Mouse (Mus musculus) intestine, embryonic 15.5 days (tissue): ENCODE measurements around the gene Fut8. TPM values are rescaled to one million over a fixed set of nuclear protein-coding genes. Genes with fewer than 3 reads are reported as not detected.

Source experiments
- ATAC-seq: fragments of 200-750 bp; cut with Nextera tagmentation; 2 replicates; pipeline ENCODE4 v1.8.0; 2017; ENCODE audit warnings: moderate TSS enrichment, moderate library complexity
- H3K27ac ChIP-seq: fragments of 300-500 bp; sonication (generic); 2 replicates; pipeline ENCODE4 v1.5.1; 2015; ENCODE audit warnings: mild to moderate bottlenecking, inconsistent platforms
- H3K27me3 ChIP-seq: fragments of 300-500 bp; sonication (generic); replicated peaks from 2 replicates; pipeline ENCODE4 v1.6.1; 2015; ENCODE audit warnings: inconsistent platforms
- H3K36me3 ChIP-seq: fragments of 300-500 bp; sonication (generic); 2 replicates; pipeline ENCODE4 v1.6.1; 2015; ENCODE audit warnings: inconsistent platforms
- H3K4me1 ChIP-seq: fragments of 300-500 bp; sonication (generic); replicated peaks from 2 replicates; pipeline ENCODE4 v1.6.1; 2015; ENCODE audit warnings: inconsistent platforms
- H3K4me2 ChIP-seq: fragments of 300-500 bp; sonication (generic); replicated peaks from 2 replicates; pipeline ENCODE4 v1.6.1; 2015; ENCODE audit warnings: mild to moderate bottlenecking, inconsistent platforms
- H3K4me3 ChIP-seq: fragments of 300-500 bp; sonication (generic); replicated peaks from 2 replicates; pipeline ENCODE4 v1.5.1; 2015; ENCODE audit warnings: inconsistent platforms
- H3K9ac ChIP-seq: fragments of 300-500 bp; sonication (generic); 2 replicates; pipeline ENCODE4 v1.6.1; 2015; ENCODE audit warnings: inconsistent platforms
- H3K9me3 ChIP-seq: fragments of 300-500 bp; sonication (generic); 2 replicates; pipeline ENCODE4 v1.6.1; 2016; ENCODE audit warnings: inconsistent platforms
- WGBS: fragments of 180-500 bp; shearing (Covaris S2); methylation state at CpG from one replicate; pipeline ENCODE4 v1.1.7; 2015; 5-methylcytosine and 5-hydroxymethylcytosine counted together
- polyA plus RNA-seq: library from polyadenylated mRNA; unstranded; fragments of >200 nt; fragmentation: Nextera tagmentation; extraction: Ambion mirVana; gene quantifications from 2 replicates; pipeline ENCODE4 v1.2.1, GENCODE M21; 2015

Fut8 gene
- polyA plus RNA-seq, 1 experiment from 2014 or later: 21.4 TPM

DNA sequence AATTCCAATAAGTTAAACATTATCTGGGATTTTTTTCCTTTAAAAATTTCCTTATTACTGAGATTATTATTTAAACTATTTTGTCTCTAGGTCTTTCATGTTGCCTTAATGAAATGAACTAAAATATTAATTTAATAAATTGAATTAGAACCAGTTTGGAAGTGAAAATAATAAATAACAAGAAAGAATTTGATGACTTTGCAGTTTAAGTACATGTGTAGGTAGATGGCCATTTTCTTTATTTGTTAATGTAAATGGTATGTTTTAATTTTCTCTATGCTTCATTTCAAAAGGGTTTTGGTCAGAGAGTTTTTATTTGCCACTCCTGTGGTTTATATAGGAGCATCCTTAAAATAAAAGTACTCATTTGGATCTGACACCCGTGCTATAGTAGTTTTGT, 177.8 kb downstream of the Fut8 start:
- no peaks in the 10 kb centered on the region for H3K27me3 ChIP-seq
- H3K4me2 ChIP-seq: no peak overlapping the region
- H3K27ac ChIP-seq: no peak overlapping the region
- no peak for ATAC-seq
- H3K9ac ChIP-seq: no peak overlapping the region
- no peak overlapping the region for H3K4me3 ChIP-seq
- H3K36me3 ChIP-seq: no peaks in the 10 kb centered on the region
- no peaks in the 10 kb centered on the region for H3K9me3 ChIP-seq
- no peaks in the 10 kb centered on the region for H3K4me1 ChIP-seq
- WGBS: 85% methylated on average over 1 of the region's 1 CpGs

GRCm38 (mm10) chr12:77421667-77422393, 183.9 kb downstream of the Fut8 start:
- Histone ChIP-seq H3K27me3 (no peaks in the 10 kb centered on the region), H3K4me3 (no peak overlapping the region), H3K4me1 (no peaks in the 10 kb centered on the region), H3K4me2 (no peak overlapping the region), H3K9ac (no peak overlapping the region), H3K27ac (no peak overlapping the region), H3K9me3 (no peaks in the 10 kb centered on the region), H3K36me3 (no peaks in the 10 kb centered on the region)
- WGBS: 79% methylated on average over 6 of the region's 6 CpGs
- ATAC-seq: no peak

DNA sequence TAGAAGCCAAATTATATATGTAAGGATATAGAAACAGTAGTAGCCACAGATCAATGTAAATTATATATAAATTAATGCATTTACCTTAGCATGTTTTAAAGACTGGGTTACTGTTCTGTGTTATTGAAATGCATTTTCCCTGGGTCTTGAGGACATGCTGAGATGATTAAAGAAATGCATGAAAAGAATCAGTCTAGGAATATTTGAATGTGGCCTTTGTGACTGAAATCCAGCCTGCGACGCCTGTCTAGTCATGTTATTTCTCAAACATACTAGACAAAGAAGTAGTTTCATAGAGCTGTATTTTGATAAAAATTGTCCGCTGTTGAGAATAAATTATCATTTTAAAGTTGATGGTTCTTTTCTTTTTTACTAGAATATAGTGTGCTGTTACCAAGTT, 188.2 kb downstream of the Fut8 start:
- Histone ChIP-seq H3K27me3 (no peaks in the 10 kb centered on the region), H3K27ac (no peak overlapping the region), H3K4me1 (no peaks in the 10 kb centered on the region), H3K36me3 (no peaks in the 10 kb centered on the region), H3K4me3 (no peak overlapping the region), H3K9me3 (no peaks in the 10 kb centered on the region), H3K4me2 (no peak overlapping the region), H3K9ac (no peak overlapping the region)
- ATAC-seq: no peak
- 86% methylated on average over 3 of the region's 3 CpGs for WGBS

DNA sequence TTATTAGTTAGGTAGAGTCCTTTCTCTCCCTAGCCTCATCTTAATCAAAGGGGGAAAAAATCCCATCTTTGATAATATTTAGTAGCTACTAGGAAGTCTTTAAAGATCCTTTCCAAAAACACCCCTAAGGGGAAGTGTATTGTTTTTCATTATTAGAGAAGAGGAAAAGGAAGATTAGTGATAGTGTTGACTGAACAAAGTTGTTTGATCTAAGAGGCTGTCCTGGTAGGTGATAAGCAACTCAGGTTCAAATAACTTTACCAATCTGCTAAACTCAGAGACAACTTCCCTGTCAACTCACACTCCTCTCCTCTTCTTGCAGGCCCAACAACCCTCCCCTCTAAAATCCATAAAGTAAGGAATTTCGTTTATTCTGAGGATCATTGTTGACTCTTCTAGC, 190.2 kb downstream of the Fut8 start:
- no peak overlapping the region for H3K27ac ChIP-seq
- no peaks in the 10 kb centered on the region for H3K4me1 ChIP-seq
- no peaks in the 10 kb centered on the region for H3K9me3 ChIP-seq
- no peaks in the 10 kb centered on the region for H3K27me3 ChIP-seq
- H3K36me3 ChIP-seq: no peaks in the 10 kb centered on the region
- no peak overlapping the region for H3K9ac ChIP-seq
- H3K4me3 ChIP-seq: no peak overlapping the region
- no peak for ATAC-seq
- WGBS: 42% methylated on average over 1 of the region's 1 CpGs
- H3K4me2 ChIP-seq: no peak overlapping the region

DNA sequence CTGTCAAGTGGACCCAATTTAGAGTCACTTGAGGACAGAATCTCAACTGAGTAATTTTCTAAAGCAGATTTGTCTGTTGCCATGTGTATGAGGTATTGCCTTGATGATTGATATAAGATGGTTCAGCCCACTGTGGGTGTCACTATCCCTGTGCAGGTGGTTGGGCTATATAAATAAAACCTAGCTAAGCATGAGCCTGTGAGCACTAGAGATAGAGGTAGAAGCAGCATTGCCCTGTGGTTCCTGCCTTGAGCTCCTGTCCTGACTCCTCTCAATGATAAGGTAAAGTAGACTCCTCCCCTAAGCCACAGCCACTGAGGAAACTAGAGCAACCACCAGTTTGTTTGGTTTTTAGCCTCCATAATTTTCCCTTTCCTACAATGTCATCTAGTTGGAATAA, 191.5 kb downstream of the Fut8 start:
- no peak overlapping the region for H3K4me2 ChIP-seq
- ATAC-seq: no peak
- no peak overlapping the region for H3K9ac ChIP-seq
- H3K4me1 ChIP-seq: no peaks in the 10 kb centered on the region
- no peaks in the 10 kb centered on the region for H3K36me3 ChIP-seq
- H3K27me3 ChIP-seq: no peaks in the 10 kb centered on the region
- H3K9me3 ChIP-seq: no peaks in the 10 kb centered on the region
- H3K4me3 ChIP-seq: no peak overlapping the region
- H3K27ac ChIP-seq: no peak overlapping the region

GRCm38 (mm10) chr12:77436733-77437132, 198.8 kb downstream of the Fut8 start:
- Histone ChIP-seq H3K36me3 (no peaks in the 10 kb centered on the region), H3K27ac (no peak overlapping the region), H3K4me3 (no peak overlapping the region), H3K27me3 (no peaks in the 10 kb centered on the region), H3K4me2 (no peak overlapping the region), H3K9ac (no peak overlapping the region), H3K4me1 (no peaks in the 10 kb centered on the region), H3K9me3 (no peaks in the 10 kb centered on the region)
- ATAC-seq: no peak
- WGBS: 78% methylated on average over 2 of the region's 2 CpGs

DNA sequence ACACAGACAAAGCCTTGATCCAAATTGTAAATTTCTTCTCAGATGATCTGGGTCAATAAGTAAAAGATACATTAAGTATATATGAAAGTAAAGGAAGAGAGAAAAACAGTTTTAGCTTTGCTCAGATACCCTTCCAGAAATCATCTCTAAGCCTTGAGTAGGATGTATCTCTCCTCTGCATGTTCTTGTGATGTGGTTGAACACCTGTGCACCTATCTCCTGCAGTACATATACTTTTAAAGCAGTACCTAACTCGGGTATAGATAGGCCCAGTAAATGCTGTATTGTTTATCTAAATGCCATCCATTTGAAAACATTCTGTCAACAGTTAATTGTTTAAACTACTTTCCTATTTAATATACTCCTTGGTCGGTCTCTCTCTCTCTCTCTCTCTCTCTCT, 212.9 kb downstream of the Fut8 start:
- 59% methylated on average over 2 of the region's 2 CpGs for WGBS

GRCm38 (mm10) chr12:77466178-77466577, 228.3 kb downstream of the Fut8 start:
- WGBS: 93% methylated on average over 1 of the region's 1 CpGs

More for the DNA sequence above, 212.9 kb downstream of the Fut8 start:
- H3K9me3 ChIP-seq: no peaks in the 10 kb centered on the region
- H3K36me3 ChIP-seq: no peaks in the 10 kb centered on the region
- ATAC-seq: no peak
- no peak overlapping the region for H3K27ac ChIP-seq
- H3K27me3 ChIP-seq: no peaks in the 10 kb centered on the region
- no peak overlapping the region for H3K9ac ChIP-seq
- no peak overlapping the region for H3K4me2 ChIP-seq
- no peaks in the 10 kb centered on the region for H3K4me1 ChIP-seq
- H3K4me3 ChIP-seq: no peak overlapping the region

DNA sequence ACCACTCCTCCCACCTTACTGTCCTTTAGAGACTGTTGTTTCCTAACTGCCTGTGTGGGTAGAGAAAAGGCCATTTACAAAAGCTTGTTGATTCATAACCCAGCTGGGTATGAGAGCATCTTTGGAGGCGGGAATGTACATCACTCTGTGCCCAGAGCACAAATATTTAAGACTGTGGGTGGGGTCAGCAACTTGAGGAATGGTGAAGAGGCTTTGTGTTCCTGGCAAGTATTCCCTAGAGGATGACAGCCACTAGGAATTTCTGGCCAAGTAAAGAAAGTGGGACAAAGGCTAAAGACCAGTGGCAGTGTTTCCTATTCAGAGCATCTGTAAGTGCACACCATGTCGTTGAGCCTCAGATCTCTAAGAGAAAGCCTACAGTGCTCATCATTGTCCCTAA, 242.0 kb downstream of the Fut8 start:
- Histone ChIP-seq H3K4me3 (no peak overlapping the region), H3K27me3 (no peaks in the 10 kb centered on the region), H3K4me2 (no peak overlapping the region), H3K27ac (no peak overlapping the region), H3K9me3 (no peaks in the 10 kb centered on the region), H3K36me3 (no peaks in the 10 kb centered on the region), H3K9ac (no peak overlapping the region), H3K4me1 (no peaks in the 10 kb centered on the region)
- ATAC-seq: no peak
- 72% methylated on average over 2 of the region's 2 CpGs for WGBS

More at GRCm38 (mm10) chr12:77466178-77466577, 228.3 kb downstream of the Fut8 start:
- no peak overlapping the region for H3K9ac ChIP-seq
- H3K9me3 ChIP-seq: no peaks in the 10 kb centered on the region
- H3K4me1 ChIP-seq: no peaks in the 10 kb centered on the region
- H3K27me3 ChIP-seq: no peaks in the 10 kb centered on the region
- H3K27ac ChIP-seq: no peak overlapping the region
- no peak overlapping the region for H3K4me3 ChIP-seq
- no peak overlapping the region for H3K4me2 ChIP-seq
- no peaks in the 10 kb centered on the region for H3K36me3 ChIP-seq
- no peak for ATAC-seq

DNA sequence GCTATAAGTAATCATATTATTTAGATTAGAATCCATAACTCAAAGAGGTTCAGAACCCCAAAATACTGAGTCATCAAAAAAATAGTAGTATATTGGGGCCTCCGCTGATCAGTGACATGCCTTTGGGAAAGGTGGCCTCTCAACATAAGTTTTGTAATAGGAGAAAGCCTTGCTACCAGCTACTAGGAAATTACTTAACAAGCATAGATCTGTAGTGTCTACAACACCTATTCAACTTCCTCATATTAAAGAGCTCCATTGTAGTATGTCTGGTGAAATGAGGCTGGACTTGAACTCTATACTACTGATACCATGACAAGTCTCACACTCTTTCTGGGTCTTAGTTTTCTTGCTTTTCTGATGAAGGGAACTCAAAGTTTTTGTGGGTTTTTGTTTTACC, 243.2 kb downstream of the Fut8 start:
- 93% methylated on average over 1 of the region's 1 CpGs for WGBS
- no peak overlapping the region for H3K27ac ChIP-seq
- H3K4me3 ChIP-seq: no peak overlapping the region
- no peaks in the 10 kb centered on the region for H3K4me1 ChIP-seq
- no peak overlapping the region for H3K4me2 ChIP-seq
- H3K9me3 ChIP-seq: no peaks in the 10 kb centered on the region
- no peaks in the 10 kb centered on the region for H3K36me3 ChIP-seq
- H3K9ac ChIP-seq: no peak overlapping the region
- no peak for ATAC-seq
- no peaks in the 10 kb centered on the region for H3K27me3 ChIP-seq

GRCm38 (mm10) chr12:77481799-77482198, 243.9 kb downstream of the Fut8 start:
- 83% methylated on average over 3 of the region's 3 CpGs for WGBS
- Histone ChIP-seq H3K27me3 (no peaks in the 10 kb centered on the region), H3K36me3 (no peaks in the 10 kb centered on the region), H3K27ac (no peak overlapping the region), H3K9me3 (no peaks in the 10 kb centered on the region), H3K4me3 (no peak overlapping the region), H3K4me2 (no peak overlapping the region), H3K9ac (no peak overlapping the region), H3K4me1 (no peaks in the 10 kb centered on the region)
- ATAC-seq: no peak

DNA sequence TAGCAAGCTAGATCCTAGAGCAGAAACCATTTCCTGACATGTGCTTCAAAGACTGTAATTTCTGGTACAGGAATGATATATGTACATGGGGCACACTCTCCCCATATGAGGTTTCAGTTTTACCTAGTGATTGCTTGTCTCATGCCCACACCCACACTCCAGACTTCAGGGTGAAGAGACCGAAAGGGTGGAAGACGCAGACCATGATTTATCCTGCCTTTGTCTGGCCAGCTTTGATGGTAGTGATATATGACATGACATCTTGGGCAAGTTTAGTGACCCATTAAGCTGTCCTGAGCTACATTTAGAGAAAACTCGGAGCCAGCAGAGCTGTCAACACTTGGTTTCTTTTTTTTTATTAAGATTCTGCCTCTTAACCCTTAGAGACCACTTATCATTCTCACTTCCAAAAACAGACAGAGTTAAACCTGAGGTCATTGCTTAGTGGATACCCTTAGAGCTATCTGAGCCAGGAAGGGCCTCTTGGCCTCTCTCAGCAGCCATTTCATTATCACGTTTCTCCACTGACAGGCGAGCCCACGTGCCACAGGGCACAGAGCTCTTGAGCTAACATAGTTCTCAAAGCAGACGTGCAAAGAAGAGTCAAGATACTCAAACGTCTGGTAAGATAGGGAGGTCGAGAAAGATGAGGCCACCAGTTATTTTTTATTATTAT, 245.4 kb downstream of the Fut8 start:
- no peak overlapping the region for H3K27ac ChIP-seq
- no peak for ATAC-seq
- H3K9me3 ChIP-seq: no peaks in the 10 kb centered on the region
- no peak overlapping the region for H3K4me3 ChIP-seq
- 48% methylated on average over 9 of the region's 9 CpGs for WGBS
- H3K36me3 ChIP-seq: no peaks in the 10 kb centered on the region
- H3K27me3 ChIP-seq: no peaks in the 10 kb centered on the region
- H3K4me2 ChIP-seq: no peak overlapping the region
- no peaks in the 10 kb centered on the region for H3K4me1 ChIP-seq
- H3K9ac ChIP-seq: no peak overlapping the region

- no peaks in the 10 kb centered on the region for H3K27me3 ChIP-seq
- H3K4me2 ChIP-seq: no peak overlapping the region
- H3K9me3 ChIP-seq: no peaks in the 10 kb centered on the region
- no peak overlapping the region for H3K9ac ChIP-seq
- WGBS: 75% methylated on average over 3 of the region's 3 CpGs
- H3K4me1 ChIP-seq: no peaks in the 10 kb centered on the region
- H3K36me3 ChIP-seq: no peaks in the 10 kb centered on the region
- ATAC-seq: no peak
- no peak overlapping the region for H3K4me3 ChIP-seq
- no peak overlapping the region for H3K27ac ChIP-seq
Observed at GRCm38 (mm10) chr12:77484761-77485160, 246.8 kb downstream of the Fut8 start.
